Mouse (Mus musculus) 3T3-L1 (cell line): ENCODE measurements around the gene Fyn.

ENCODE experiments used
- DNase-seq: peaks from one replicate; pipeline ENCODE4 v3.0.0-alpha.2; 2015; ENCODE audit warnings: low read depth, low spot score

Fyn gene

GRCm38 (mm10) chr10:39534324-39535026 lies 165.8 kb downstream of the Fyn start:
- DNase-seq: peak; percentile 21

DNA sequence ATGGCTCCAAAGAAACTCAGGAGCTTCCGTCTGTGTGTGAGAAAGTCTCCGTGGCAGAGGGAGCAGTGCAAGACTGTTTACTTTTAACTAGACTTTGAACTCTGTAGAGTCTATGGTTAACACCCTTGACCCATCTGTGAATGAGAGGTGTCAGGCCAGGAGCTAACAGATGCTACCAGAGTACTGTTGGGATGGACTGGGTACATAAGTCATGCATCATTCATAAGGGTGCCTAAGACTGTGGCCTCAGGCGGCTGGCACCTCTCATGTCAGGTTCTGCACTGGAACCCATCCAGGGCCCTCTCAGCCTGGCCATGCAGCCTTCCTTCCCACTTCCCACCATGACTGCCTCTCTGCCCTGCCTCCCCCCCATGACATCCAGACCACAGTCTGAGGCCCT lies 166.7 kb downstream of the Fyn start:
- DNase-seq: no peak

- DNase-seq: no peak
Observed at GRCm38 (mm10) chr10:39536258-39536657, 167.6 kb downstream of the Fyn start.

DNA sequence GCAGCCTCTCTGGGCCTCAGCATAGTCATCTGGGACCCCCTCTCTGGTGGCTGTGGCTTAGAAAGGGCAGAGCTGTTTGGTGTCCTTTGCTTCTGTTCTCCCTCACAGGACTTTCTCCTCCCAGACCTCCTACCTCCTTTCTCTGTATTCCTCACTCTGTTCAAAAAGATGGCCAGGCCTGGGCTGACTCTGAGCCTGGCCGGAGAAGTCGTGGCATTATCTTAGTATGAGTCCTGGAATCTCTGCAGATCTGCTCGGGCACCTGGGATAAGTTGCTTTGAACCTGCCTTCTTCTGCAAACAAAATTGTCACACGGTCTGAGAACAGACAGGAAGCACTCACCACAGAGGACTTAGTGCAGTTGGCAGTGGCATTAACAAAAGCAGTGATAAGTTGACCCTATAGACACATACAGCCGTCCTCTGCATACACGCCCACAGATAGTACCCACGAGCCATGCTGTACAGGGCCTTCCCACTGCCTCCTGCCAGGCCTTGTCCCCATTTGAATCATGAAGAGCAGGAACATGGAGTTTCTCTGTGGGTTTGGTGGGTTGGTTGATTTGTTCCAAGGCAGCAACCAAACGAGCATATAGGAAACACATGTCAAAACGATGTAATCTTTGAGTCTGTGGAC lies 171.5 kb downstream of the Fyn start:
- DNase-seq: no peak

- no peak for DNase-seq
Observed at GRCm38 (mm10) chr10:39540995-39541394, 172.3 kb downstream of the Fyn start.

DNA sequence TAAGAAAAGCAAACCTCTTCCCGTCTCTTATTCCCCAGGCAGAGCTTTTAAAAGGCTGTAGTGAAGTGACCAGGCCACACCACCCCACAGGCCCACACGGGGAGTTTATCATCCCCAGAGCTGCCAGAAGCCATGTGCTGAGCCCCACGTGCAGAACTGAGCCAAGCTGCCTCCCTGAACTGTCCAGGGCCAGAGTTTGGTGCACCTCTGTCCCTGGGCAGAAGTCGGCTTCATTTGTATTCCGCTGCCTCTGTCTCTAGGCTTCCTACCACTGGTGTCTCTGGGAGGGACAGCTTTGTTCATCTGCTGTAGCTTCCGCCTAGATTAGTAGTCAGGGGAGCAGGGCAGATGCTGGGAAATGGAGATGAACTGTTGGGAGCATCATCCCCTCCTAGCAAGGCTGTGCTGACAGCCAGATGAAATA lies 172.8 kb downstream of the Fyn start:
- DNase-seq: no peak

DNA sequence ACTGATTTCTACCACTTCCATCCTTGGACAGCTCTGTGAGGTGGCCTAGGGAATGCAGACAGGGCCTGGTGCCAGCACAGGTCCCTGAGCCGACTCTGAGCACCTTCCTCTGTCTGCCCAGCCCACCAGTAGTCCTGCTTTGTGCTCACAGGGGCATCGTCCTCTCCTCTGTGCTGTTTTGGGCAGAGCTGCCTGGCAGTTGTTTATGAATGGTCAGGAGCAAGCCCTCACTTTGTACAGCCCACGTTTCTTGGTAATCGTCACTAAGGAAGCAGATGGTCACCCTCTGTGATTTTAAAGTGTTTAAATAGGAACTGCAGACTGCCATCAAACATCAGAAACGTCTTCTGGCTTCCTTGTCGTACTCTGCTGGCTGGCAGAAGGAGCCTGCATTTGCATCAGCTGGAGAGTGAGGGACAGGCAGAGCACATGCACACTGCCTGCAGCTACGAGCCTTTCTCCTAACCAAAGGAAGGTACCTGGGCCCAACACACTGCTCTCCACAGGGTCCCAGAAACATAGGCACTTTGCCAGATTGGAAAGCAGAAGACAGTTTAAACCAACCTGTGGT lies 173.4 kb downstream of the Fyn start:
- no peak for DNase-seq

GRCm38 (mm10) chr10:39542535-39543257 lies 174.0 kb downstream of the Fyn start:
- DNase-seq: no peak

GRCm38 (mm10) chr10:39543258-39543770 lies 174.7 kb downstream of the Fyn start:
- no peak for DNase-seq

- DNase-seq: no peak
Observed at GRCm38 (mm10) chr10:39547369-39548074, 178.9 kb downstream of the Fyn start.

- DNase-seq: no peak
Observed at GRCm38 (mm10) chr10:39550791-39551190, 182.1 kb downstream of the Fyn start.

DNA sequence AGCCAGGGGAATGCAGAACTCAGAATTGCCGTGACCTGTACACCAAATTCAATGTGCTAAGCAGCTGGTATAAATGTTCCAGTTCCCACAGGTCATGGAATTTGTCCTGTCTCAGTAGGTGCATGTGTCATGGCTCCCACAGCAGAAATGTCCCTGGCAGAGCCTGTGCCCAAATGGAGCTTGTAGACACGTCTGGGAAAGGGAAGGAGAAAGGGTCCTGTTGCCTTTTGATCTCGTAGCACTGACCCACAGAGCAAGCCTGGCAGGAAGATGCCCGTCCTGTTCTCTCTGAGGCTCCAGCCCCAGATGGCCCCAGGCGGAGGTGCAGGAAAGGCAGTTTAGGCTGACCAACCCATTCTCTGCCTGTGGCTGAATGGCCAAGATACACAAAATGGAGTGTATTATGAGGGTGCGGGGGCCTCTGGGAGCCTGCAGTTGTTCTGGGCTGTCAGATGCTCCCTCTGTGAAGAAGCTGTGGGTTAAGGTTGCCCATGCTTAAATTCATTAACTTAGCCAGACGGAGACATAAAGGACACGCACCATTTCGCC lies 183.1 kb downstream of the Fyn start:
- no peak for DNase-seq

GRCm38 (mm10) chr10:39552351-39552814 lies 183.7 kb downstream of the Fyn start:
- no peak for DNase-seq

- DNase-seq: no peak
Observed at GRCm38 (mm10) chr10:39552903-39553302, 184.2 kb downstream of the Fyn start.

GRCm38 (mm10) chr10:39555289-39555715 lies 186.6 kb downstream of the Fyn start:
- DNase-seq: no peak

DNA sequence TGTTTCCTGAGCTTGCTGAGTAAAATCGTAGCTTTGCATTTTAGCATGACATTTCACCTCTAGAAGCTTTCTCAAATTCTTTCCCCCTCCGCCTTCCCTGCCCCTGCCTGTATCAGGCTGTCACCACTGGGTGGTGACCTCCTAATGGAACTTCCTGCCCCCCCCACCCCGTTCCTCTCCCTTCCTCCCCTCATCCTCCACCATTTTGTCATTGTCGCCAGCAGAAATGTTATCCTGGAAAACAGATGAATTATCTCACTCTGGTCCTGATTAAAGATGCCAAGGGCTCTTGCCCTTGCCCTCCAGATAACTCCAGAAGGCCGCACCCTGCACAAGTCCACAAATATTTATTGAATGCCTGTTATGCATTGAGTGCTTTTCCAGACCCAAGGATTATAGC lies 187.1 kb downstream of the Fyn start:
- DNase-seq: no peak

DNA sequence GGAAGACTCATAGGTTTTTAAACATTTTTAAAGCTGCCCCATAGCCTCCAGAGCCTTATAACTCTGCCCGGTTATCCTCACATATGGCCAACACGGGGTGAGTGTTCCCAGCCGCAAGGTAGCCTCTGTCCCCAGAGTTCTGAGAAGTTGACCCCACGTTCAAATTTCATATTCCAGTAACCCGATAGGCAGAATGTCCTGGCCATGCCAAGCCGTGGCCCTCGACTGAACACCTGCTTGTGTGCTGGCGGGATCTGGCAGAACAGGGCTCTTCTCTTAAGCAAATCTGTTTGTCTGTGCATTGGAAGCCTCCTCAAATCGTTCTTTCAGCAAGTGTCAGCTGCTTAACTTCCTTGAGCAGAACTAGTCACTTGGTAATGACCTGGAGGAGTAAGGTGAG lies 188.7 kb downstream of the Fyn start:
- no peak for DNase-seq

GRCm38 (mm10) chr10:39557851-39558250 lies 189.2 kb downstream of the Fyn start:
- DNase-seq: no peak

DNA sequence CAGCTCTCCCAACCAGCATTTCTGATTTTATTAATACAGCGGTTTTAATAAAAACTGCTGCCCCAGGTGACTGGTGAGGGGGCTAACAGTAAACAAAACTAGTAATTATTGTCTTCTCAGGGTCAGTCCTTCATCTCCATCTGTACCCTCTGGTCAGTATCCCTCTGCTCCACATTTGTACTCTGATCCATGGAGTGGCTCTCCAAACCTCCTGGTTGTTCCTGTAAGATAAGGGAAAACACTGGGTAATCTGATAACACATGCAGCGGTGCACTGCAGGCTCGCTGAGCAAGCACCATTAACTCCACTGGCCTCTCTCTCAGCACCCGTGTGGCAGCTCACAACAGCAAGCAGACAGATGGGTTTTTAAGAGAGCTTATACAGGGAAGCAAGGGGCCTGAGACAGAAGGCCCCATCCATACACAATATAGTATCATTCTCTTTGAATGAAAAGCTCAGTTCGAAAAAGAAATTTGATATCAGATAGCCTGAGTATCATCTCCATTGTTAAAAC lies 189.9 kb downstream of the Fyn start:
- no peak for DNase-seq

- no peak for DNase-seq
Observed at GRCm38 (mm10) chr10:39559321-39559720, 190.7 kb downstream of the Fyn start.

- DNase-seq: no peak
Observed at GRCm38 (mm10) chr10:39562383-39562782, 193.7 kb downstream of the Fyn start.
